14 mouse cellular contexts compared by ENCODE assay signal in the genomic region with DNA sequence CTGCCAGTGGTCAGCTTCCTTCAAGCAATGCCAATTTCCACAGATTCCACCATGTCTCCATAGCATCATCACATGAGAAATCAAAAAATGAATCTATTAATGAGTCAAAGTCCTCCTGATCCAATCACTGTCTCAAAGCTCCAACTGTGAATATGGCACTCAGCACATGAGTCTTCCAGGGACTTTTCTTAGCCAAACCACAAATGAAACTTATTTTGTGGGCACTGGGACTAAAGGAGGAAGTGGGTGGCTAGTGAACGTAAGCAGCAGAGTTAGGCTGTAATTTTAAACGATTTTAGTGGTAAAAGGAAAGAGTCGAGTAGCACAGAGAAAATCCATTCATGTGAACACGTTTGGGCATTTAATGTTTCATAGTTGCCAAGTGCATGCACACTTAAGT. TPM values are rescaled to one million over a fixed set of nuclear protein-coding genes. Genes with fewer than 3 reads are reported as not detected.
"Had no signal": no experiment of that assay in that cellular context is flagged by ENCODE, and none has a peak within 500 bp of the region (broad histone marks: within the 10 kb centered on the region; RNA-seq: fewer than 3 reads in every experiment).

No protein-coding gene starts in this region.

- H3K9me3 ChIP-seq: limb, embryonic 13.5 days; liver, embryonic 15.5 days; midbrain, embryonic 13.5 days; neural tube, embryonic 15.5 days had no signal

- H3K4me3 ChIP-seq: layer of hippocampus, adult 2 months; limb, embryonic 13.5 days; liver, embryonic 15.5 days; midbrain, embryonic 13.5 days; neural tube, embryonic 15.5 days had no signal

- H3K9ac ChIP-seq: limb, embryonic 13.5 days; liver, embryonic 15.5 days; midbrain, embryonic 13.5 days; neural tube, embryonic 15.5 days had no signal

- H3K4me2 ChIP-seq: limb, embryonic 13.5 days; liver, embryonic 11.5 days; liver, embryonic 15.5 days; midbrain, embryonic 13.5 days; neural tube, embryonic 15.5 days had no signal

- DNase-seq: kidney, adult 8-10 months; kidney, postnatal 4 days; lung, adult 2 months; thymus, adult 2 months; thymus, postnatal 25 days had no signal

- H3K27ac ChIP-seq: layer of hippocampus, adult 2 months; limb, embryonic 13.5 days; liver, embryonic 15.5 days; macrophage; midbrain, embryonic 13.5 days; neural tube, embryonic 15.5 days had no signal

- H3K27me3 ChIP-seq: limb, embryonic 13.5 days; liver, embryonic 15.5 days; midbrain, embryonic 13.5 days; neural tube, embryonic 15.5 days had no signal

- ATAC-seq: intestine, postnatal 0 days; lung, postnatal 0 days; midbrain, embryonic 13.5 days had no signal

- H3K4me1 ChIP-seq: liver, embryonic 15.5 days; midbrain, embryonic 13.5 days; neural tube, embryonic 15.5 days had no signal

- H3K36me3 ChIP-seq: limb, embryonic 13.5 days; liver, embryonic 15.5 days; midbrain, embryonic 13.5 days; neural tube, embryonic 15.5 days had no signal

RNA-seq across cellular contexts. Expression of gene Gli3, which starts 21.0 kb away (rescaled TPM):
- polyA plus RNA-seq: macrophage had no signal
